Mouse (Mus musculus) adrenal gland, adult 2 months (tissue): Measurements from ENCODE around the gene 1700017D01Rik. TPM values are rescaled to one million over a fixed set of nuclear protein-coding genes. Genes with fewer than 3 reads are reported as not detected.
A peak's percentile ranks its signal among the peaks of the same experiment; 100 is the strongest.
"Not testable (repeated sequence)": the region's sequence is repeated elsewhere in the genome, so short reads cannot be mapped to it uniquely, and the experiment has no call there.

Experiments
- DNase-seq: peaks from one replicate; pipeline ENCODE4 v3.0.0; 2021
- long read RNA-seq: library from polyadenylated mRNA; stranded (forward); transcript quantifications from one replicate; pipeline ENCODE4 v2.0.0, GENCODE M21; 2021
- polyA plus RNA-seq: library from polyadenylated mRNA; depleted of rRNA; stranded (reverse); fragments of >200 nt; gene quantifications from 2 replicates; pipeline ENCODE4 v1.2.3, GENCODE M21; 2012; rRNA removed
- total RNA-seq, 2 experiments: library from RNA; stranded (reverse); gene quantifications; 2 replicates each; pipeline ENCODE4 v1.2.3; 2021

1700017D01Rik gene
- total RNA-seq (not detected), polyA plus RNA-seq (not detected in 2 replicates)
- long read RNA-seq: 0 reads

GRCm38 (mm10) chr19:11130776-11131175 is at the start of gene 1700017D01Rik:
1700017D01Rik (minus strand) TSS chr19:11130876.
- not testable (repeated sequence) for DNase-seq

- DNase-seq: no peak
Measured at GRCm38 (mm10) chr19:11177464-11177863, 46.8 kb upstream of the 1700017D01Rik start.

DNA sequence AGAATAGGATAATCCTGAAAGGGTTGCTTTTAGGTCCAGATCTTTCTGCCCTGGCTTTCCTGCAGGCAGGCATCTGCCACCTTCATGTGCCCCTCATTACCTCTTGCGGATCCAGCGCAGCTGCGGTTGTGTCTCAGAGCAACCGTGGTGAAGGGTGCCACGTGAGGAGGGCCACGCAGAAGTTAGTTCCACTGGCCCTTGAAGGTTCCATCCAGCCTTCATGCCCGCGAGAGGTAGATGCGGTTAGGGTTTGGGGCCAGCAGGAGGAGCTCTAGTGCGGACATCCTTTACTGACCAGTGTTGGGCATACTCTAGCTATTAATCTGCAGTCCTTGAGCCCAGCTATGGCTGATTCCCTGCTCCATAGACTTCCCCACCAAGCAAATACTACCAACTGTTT is 34.5 kb upstream of the 1700017D01Rik start, which contains the start of gene 1700025F22Rik:
Gene 1700025F22Rik (minus strand): TSS at position 149 of the 400 bp plus-strand sequence.
- peak; percentile 3 for DNase-seq

GRCm38 (mm10) chr19:11157890-11158289 is 27.2 kb upstream of the 1700017D01Rik start:
- DNase-seq: not testable (repeated sequence)

- no peak for DNase-seq
Measured at GRCm38 (mm10) chr19:11135336-11135735, 4.7 kb upstream of the 1700017D01Rik start.

GRCm38 (mm10) chr19:11134852-11135251 is 4.2 kb upstream of the 1700017D01Rik start:
- no peak for DNase-seq

DNA sequence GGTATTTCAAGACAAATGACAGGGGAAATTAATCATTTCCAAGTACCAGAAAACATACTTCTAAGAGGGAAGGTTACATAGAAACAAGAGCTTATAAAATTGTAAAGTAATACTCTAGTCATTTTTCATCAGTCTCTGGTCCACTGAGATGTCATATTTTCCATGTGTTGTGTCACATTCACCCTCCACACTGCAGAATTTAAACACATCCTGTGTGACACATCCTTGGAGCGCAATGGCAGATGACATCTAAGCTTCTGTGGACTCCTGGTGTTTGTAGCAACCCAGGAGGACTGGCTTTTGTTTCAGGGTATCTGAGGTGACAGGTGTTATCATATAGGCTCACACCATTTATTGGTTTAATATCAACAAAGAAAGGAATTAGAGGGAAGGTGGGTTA is 974 bp downstream of the 1700017D01Rik start:
- no peak for DNase-seq

GRCm38 (mm10) chr19:11121016-11121420 is 9.7 kb downstream of the 1700017D01Rik start:
- peak; percentile 49 for DNase-seq

- DNase-seq: no peak
Measured at GRCm38 (mm10) chr19:11119338-11119737, 11.3 kb downstream of the 1700017D01Rik start.

GRCm38 (mm10) chr19:11107746-11108145 is 22.9 kb downstream of the 1700017D01Rik start:
- peak; percentile 61 for DNase-seq

DNA sequence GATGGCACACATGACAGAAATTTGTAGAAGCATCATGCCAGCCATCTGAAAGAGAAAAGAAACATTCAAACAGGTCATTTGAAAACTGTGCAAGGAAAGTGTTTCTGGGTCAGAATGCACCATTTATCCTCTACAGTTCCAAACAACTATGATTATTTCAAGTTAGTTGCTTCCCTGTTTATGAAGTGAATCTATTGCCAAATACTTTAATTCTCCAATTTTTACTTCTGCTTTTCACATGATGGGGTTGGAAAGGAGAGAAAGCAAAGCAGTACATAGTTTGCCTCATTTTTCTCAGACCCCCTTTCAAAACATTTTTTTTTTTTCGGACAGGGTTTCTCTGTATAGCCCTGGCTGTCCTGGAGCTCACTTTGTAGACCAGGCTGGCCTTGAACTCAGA is 28.8 kb downstream of the 1700017D01Rik start:
- DNase-seq: no peak

GRCm38 (mm10) chr19:11098401-11098800 is 32.3 kb downstream of the 1700017D01Rik start:
- DNase-seq: no peak

DNA sequence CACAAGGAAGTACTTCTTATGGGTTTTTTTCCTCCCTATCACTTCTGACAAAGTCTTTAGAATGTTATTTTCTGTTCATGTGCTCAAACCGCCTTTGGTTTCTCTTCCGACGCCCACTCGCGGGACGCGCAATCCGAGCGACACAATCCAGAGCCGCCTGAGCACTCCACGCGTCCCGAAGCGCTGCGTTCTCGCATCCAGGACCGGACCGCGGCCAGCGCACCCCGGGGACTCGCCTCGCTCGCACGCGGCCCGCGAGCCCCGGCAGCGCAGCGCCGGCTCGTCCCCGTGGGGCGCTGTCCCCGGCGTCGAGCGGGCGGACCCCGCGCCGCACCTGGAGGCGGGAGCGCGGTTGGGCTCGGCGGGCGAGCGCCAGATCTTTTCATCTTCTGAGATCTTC is 38.5 kb downstream of the 1700017D01Rik start:
- DNase-seq: not testable (repeated sequence)

DNA sequence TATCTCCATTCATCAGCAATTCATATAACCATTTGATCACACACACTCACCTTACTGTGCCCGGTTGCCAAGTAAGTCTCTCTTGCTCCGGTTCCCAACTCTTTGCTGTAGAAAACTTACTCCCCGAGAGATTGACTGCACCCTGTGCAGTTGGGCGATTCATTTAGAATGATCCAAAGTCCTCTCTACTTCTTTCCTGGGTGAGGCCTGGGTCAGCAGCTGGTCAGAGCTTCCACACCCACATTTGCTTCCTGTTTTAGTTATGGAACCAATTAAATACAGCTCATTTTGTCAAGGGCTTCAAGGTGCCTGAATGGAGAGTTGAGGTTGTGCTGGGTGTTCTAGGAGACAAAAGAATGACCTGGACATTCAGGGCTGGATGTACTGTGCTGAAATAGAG is 49.7 kb downstream of the 1700017D01Rik start, which contains the start of gene Ms4a8a:
Gene Ms4a8a (minus strand): TSS at position 169 of the 400 bp plus-strand sequence.
- DNase-seq: no peak

- no peak for DNase-seq
Measured at GRCm38 (mm10) chr19:11070364-11070763, 60.3 kb downstream of the 1700017D01Rik start.

- no peak for DNase-seq
Measured at GRCm38 (mm10) chr19:11065202-11065875, 65.3 kb downstream of the 1700017D01Rik start.

DNA sequence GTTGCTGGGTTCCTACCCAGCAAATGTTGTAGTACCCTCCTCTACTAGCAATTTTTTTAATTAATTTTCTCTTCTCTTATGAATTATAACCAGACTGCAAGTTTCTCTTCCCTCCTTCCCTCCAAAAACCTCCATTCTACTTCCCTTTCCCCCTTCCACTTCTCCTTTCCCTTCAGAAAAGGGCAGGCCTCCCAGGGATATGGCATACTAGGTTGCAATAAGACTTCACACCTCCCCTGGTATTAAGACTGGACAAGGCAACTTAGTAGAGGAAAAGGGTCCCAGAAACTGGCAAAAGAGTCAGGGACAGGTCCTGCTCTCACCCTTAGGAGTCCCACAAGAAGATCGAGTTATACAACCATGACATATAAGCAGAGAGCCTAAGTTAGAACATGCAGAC is 69.8 kb downstream of the 1700017D01Rik start:
- no peak for DNase-seq

GRCm38 (mm10) chr19:11059967-11060366 is 70.7 kb downstream of the 1700017D01Rik start:
- DNase-seq: no peak

DNA sequence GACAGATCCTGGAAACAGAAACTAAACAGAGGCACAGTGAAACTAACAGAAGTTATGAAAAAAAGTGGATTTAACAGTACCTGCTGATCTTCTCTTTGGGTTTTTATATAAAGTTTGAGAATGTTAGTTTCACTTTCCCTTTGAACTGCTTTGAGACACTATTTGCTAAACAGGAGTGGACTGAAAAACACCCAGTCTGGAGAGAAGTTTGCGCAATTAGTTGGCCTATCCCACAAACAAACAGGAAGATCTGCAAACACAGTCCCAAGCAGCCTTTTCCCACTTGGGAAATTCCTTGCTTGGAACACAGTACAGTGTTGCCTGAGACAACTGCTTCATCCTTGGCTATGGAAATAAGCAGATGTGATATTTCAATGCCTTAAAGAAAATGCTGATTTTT is 75.0 kb downstream of the 1700017D01Rik start:
- peak; percentile 16 for DNase-seq

- DNase-seq: no peak
Measured at GRCm38 (mm10) chr19:11053277-11053676, 77.4 kb downstream of the 1700017D01Rik start.

DNA sequence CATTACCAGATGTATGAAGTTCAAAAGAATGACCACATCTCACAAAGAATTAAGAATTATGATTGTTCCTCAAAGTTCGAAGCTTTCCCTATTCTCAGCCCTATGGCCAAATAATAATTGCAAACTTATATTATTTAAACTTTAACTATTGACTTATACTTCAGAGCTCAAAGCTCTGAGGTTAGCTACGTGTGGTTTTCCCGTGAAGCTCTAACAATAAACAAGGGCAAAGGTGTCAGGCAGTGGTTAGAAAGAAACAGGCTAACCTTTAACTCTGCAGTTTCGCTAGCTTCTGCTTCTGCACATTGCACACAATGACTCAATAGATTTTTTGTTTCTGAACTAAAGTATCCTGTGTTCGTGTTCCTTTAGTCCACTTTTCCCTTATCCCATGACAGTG is 77.8 kb downstream of the 1700017D01Rik start:
- DNase-seq: no peak

DNA sequence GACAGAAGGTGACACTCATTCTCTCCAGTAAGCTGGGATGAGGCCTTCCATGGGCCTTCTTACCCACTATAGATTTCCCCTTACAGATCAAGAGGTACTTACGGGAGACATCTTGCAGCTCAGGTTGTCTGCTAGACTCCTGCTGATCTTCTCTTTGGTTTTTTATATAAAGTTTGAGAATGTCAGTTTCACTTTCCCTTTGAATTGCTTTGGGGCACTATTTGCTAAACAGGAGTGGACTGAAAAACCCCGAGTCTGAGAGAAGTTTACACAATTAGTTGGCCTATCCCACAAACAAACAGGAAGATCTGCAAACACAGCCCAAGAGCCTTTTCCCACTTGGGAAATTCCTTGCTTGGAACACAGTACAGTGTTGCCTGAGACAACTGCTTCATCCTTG is 80.4 kb downstream of the 1700017D01Rik start:
- no peak for DNase-seq

DNA sequence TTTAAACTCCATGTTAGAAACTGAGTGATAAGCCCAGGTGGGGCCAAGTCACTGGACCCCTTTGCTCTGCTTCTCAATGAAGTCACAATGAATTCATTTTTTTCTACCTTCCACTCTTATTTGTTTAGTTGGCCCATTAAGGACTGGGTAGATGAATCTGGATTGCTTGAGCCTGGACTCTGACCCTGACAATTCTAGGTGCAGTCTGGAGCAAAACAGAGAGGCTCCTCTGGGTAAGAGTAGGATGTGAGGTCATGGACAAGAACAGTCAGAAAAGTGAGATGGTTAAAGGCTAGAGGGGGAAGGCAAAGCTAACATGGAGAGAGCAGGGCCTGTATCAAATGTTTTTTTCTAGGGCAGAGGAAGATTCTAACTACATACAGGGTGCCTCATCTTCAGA is 81.2 kb downstream of the 1700017D01Rik start:
- DNase-seq: no peak

GRCm38 (mm10) chr19:11048503-11048902 is 82.2 kb downstream of the 1700017D01Rik start:
- no peak for DNase-seq
